In genomic region chr11:72086251-72087046, GRCm38 (mm10) we compare ENCODE assay signal across 8 mouse cellular contexts. TPM values are rescaled to one million over a fixed set of nuclear protein-coding genes. Genes with fewer than 3 reads are reported as not detected.
DNase-seq lines count a peak whose midpoint lies in the region; ATAC-seq and TF ChIP-seq lines count a peak whose summit lies in the region.

No protein-coding gene starts in this region.

- H3K9ac ChIP-seq in hindbrain, postnatal 0 days (replicated peaks; ENCODE audit: low read length): no peak overlapping the region
- H3K9ac ChIP-seq in midbrain, embryonic 14.5 days (replicated peaks; ENCODE audit: low read length): peak overlapping the region; percentile 34; the same call in 1 of the 2 replicates
- no peak overlapping the region for H3K9ac ChIP-seq in liver, embryonic 12.5 days

- H3K4me3 ChIP-seq in hindbrain, postnatal 0 days (ENCODE audit: low read length): no peak overlapping the region
- no peak overlapping the region for H3K4me3 ChIP-seq in midbrain, embryonic 14.5 days (replicated peaks; ENCODE audit: low read depth, low read length)
- H3K4me3 ChIP-seq in liver, embryonic 12.5 days: no peak overlapping the region

- peak; percentile 68 for ATAC-seq in frontal cortex, adult (ENCODE audit: low TSS enrichment)
- ATAC-seq in hindbrain, postnatal 0 days: peak; percentile 83
- ATAC-seq in midbrain, embryonic 14.5 days (ENCODE audit: low FRiP score, low TSS enrichment): peak; percentile 43; the same call in 1 of the 2 replicates
- ATAC-seq in liver, embryonic 12.5 days: no peak

- H3K4me1 ChIP-seq in hindbrain, postnatal 0 days (ENCODE audit: insufficient read depth, low read length): peaks cover 7% of the 10 kb centered on the region; the same call in 1 of the 2 replicates
- peaks cover 15% of the 10 kb centered on the region for H3K4me1 ChIP-seq in midbrain, embryonic 14.5 days (ENCODE audit: control insufficient read depth, insufficient read depth, low read length)
- peaks cover 4% of the 10 kb centered on the region; the same call in 1 of the 2 replicates for H3K4me1 ChIP-seq in liver, embryonic 12.5 days

- DNase-seq in gastrocnemius, adult 18-20 months (ENCODE audit: low spot score): peak; percentile 46
- no peak for DNase-seq in gastrocnemius, postnatal 4 days (ENCODE audit: low spot score in 2 of 2)
- peak; percentile 82 for DNase-seq in hindbrain, postnatal 0 days (ENCODE audit: low spot score)
- peak; percentile 76 for DNase-seq in midbrain, embryonic 14.5 days
- no peak for DNase-seq in thymus, postnatal 0 days (ENCODE audit: low spot score)
- no peak for DNase-seq in spleen, postnatal 14 days (ENCODE audit: low spot score in 2 of 2)

- no peaks in the 10 kb centered on the region for H3K27me3 ChIP-seq in hindbrain, postnatal 0 days (ENCODE audit: insufficient read depth, low read length)
- H3K27me3 ChIP-seq in midbrain, embryonic 14.5 days (ENCODE audit: control insufficient read depth, insufficient read depth, low read length): no peaks in the 10 kb centered on the region
- H3K27me3 ChIP-seq in liver, embryonic 12.5 days (replicated peaks): no peaks in the 10 kb centered on the region

- H3K36me3 ChIP-seq in hindbrain, postnatal 0 days (ENCODE audit: insufficient read depth, low read length): no peaks in the 10 kb centered on the region
- H3K36me3 ChIP-seq in midbrain, embryonic 14.5 days (ENCODE audit: control insufficient read depth, insufficient read depth, low read length): no peaks in the 10 kb centered on the region
- H3K36me3 ChIP-seq in liver, embryonic 12.5 days: no peaks in the 10 kb centered on the region

- TF ChIP-seq CTCF in hindbrain, postnatal 0 days (IDR thresholded peaks at IDR 0.05; ENCODE audit: low read depth): no peak

- H3K27ac ChIP-seq in hindbrain, postnatal 0 days: peak overlapping the region; percentile 71
- peak overlapping the region; percentile 86 for H3K27ac ChIP-seq in midbrain, embryonic 14.5 days (replicated peaks; ENCODE audit: low read depth, low read length)
- no peak overlapping the region for H3K27ac ChIP-seq in liver, embryonic 12.5 days

- H3K9me3 ChIP-seq in hindbrain, postnatal 0 days (ENCODE audit: low read length): no peaks in the 10 kb centered on the region
- H3K9me3 ChIP-seq in midbrain, embryonic 14.5 days (ENCODE audit: control insufficient read depth, low read length): no peaks in the 10 kb centered on the region
- H3K9me3 ChIP-seq in liver, embryonic 12.5 days (replicated peaks): no peaks in the 10 kb centered on the region

- 28% methylated on average over 11 of the region's 11 CpGs for WGBS in hindbrain, postnatal 0 days
- WGBS in midbrain, embryonic 14.5 days: 35% methylated on average over 11 of the region's 11 CpGs
- 45% methylated on average over 11 of the region's 11 CpGs for WGBS in liver, embryonic 12.5 days (ENCODE audit: insufficient replicate concordance)

- H3K4me2 ChIP-seq in hindbrain, postnatal 0 days (ENCODE audit: low read depth, low read length): no peak overlapping the region
- H3K4me2 ChIP-seq in midbrain, embryonic 14.5 days (ENCODE audit: low read length): no peak overlapping the region
- H3K4me2 ChIP-seq in liver, embryonic 12.5 days: no peak overlapping the region

RNA-seq across cellular contexts. Expression of gene Pimreg, which starts 44.6 kb away (rescaled TPM):
- not detected for total RNA-seq in gastrocnemius, adult 18-20 months (2021)
- total RNA-seq in gastrocnemius, postnatal 4 days (2021): 10 to 100 TPM; 21.3 to 30.0 TPM
- total RNA-seq in hindbrain, postnatal 0 days (2014; rRNA removed): 18.7 and 22.8 TPM in 2 replicates
- polyA plus RNA-seq in hindbrain, postnatal 0 days (2015; fragmentation: Nextera tagmentation; extraction: Ambion mirVana): 23.9 and 27.8 TPM in 2 replicates
- polyA plus RNA-seq in midbrain, embryonic 14.5 days (2014; fragmentation: Nextera tagmentation; extraction: Ambion mirVana): 26.5 and 39.3 TPM in 2 replicates
- polyA plus RNA-seq in thymus, postnatal 0 days (2015; fragmentation: Nextera tagmentation; extraction: Ambion mirVana): 74.2 and 88.2 TPM in 2 replicates
- polyA plus RNA-seq in liver, embryonic 12.5 days (2016; fragmentation: Nextera tagmentation; extraction: Ambion mirVana): 43.2 and 44.2 TPM in 2 replicates

RNA-seq across cellular contexts. Expression of gene Pitpnm3, which starts 49.1 kb away (rescaled TPM):
- 1 to 10 TPM; 2.0 to 2.3 TPM for total RNA-seq in gastrocnemius, adult 18-20 months (2021)
- 1 to 10 TPM; 1.4 to 1.5 TPM for total RNA-seq in gastrocnemius, postnatal 4 days (2021)
- 25.1 and 26.3 TPM in 2 replicates for total RNA-seq in hindbrain, postnatal 0 days (2014; rRNA removed)
- 5.8 and 6.1 TPM in 2 replicates for polyA plus RNA-seq in hindbrain, postnatal 0 days (2015; fragmentation: Nextera tagmentation; extraction: Ambion mirVana)
- 4.0 and 5.0 TPM in 2 replicates for polyA plus RNA-seq in midbrain, embryonic 14.5 days (2014; fragmentation: Nextera tagmentation; extraction: Ambion mirVana)
- 0.05 and 0.14 TPM in 2 replicates for polyA plus RNA-seq in thymus, postnatal 0 days (2015; fragmentation: Nextera tagmentation; extraction: Ambion mirVana)
- 0.18 and 0.19 TPM in 2 replicates for polyA plus RNA-seq in liver, embryonic 12.5 days (2016; fragmentation: Nextera tagmentation; extraction: Ambion mirVana)

RNA-seq across cellular contexts. Expression of gene Aipl1, which starts 49.1 kb away (rescaled TPM):
- total RNA-seq in gastrocnemius, adult 18-20 months (2021): not detected
- total RNA-seq in gastrocnemius, postnatal 4 days (2021): under 1 TPM; 0.26 to 0.29 TPM
- 0.07 TPM in 1 of 2 replicates, not detected in the other for total RNA-seq in hindbrain, postnatal 0 days (2014; rRNA removed)
- 0.34 and 0.42 TPM in 2 replicates for polyA plus RNA-seq in hindbrain, postnatal 0 days (2015; fragmentation: Nextera tagmentation; extraction: Ambion mirVana)
- polyA plus RNA-seq in midbrain, embryonic 14.5 days (2014; fragmentation: Nextera tagmentation; extraction: Ambion mirVana): 0.23 and 0.29 TPM in 2 replicates
- 1.2 and 1.6 TPM in 2 replicates for polyA plus RNA-seq in thymus, postnatal 0 days (2015; fragmentation: Nextera tagmentation; extraction: Ambion mirVana)
- polyA plus RNA-seq in liver, embryonic 12.5 days (2016; fragmentation: Nextera tagmentation; extraction: Ambion mirVana): 0.13 and 0.19 TPM in 2 replicates

Comparison
In these comparisons a context has a peak if more than half of its experiments do, and no peak if none do; other contexts are left out.
1. DNase-seq: peak in gastrocnemius, adult 18-20 months (single experiment), hindbrain, postnatal 0 days (single experiment) and midbrain, embryonic 14.5 days (single experiment); none in gastrocnemius, postnatal 4 days (0 of 2), thymus, postnatal 0 days (single experiment) and spleen, postnatal 14 days (0 of 2).